Mouse (Mus musculus) lung, postnatal 0 days (tissue): ENCODE measurements around the gene Socs3.

Experiments used
- CTCF ChIP-seq: IDR thresholded peaks from 2 replicates; pipeline ENCODE4 v1.5.1; 2016; ENCODE audit warnings: antibody characterized with exemption, mild to moderate bottlenecking
- EP300 ChIP-seq: IDR thresholded peaks from 2 replicates; pipeline ENCODE4 v1.6.1; 2016; ENCODE audit warnings: antibody characterized with exemption, mild to moderate bottlenecking, control low read depth

DNA sequence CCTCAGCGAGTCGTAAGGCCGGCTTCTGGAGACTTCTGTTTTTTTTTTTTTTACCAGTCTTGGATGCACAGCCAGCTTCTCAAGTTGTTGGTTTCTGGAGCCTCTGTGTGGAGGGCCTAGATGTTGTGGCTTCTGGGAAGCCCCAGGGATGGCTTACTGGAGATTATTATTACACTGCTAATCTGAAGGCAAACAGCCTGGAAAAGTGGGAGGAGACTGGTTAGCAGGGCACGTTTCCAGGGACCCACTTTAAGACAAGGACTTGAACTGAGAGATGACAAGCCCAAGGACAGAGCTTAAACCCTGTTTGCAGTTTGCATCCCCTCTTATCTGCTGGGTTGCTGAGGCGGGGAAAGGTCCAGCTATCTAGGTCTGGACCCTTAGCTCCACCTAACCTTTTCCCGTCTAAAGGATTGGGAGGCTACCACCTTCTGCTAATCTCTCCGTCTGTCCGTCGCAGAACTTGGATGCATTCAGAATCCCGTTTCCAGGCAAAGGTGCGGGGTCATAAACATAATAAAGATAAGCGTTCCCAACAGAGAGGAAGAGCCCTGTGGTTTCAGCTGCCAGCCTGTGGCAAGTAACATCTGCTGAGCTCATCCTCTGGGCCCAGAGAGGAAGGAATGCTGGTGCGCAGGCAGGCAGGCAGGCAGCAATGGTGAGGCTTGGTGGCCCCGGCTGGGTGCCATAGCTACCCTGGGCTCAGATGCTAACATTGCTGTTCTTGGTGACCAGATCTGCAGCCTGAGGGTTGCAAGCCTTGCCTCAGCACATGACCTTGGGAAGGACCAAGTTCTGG is 4.7 kb upstream of the Socs3 start:
- no peak for TF ChIP-seq EP300
- no peak for TF ChIP-seq CTCF
